Mouse (Mus musculus): ENCODE results near the gene Ivd. TPM values are rescaled to one million over a fixed set of nuclear protein-coding genes. Genes with fewer than 3 reads are reported as not detected.

The Ivd gene
- polyA plus RNA-seq (2012; rRNA removed), result 43.7 and 57.2 TPM in 2 replicates

GRCm38 (mm10) chr2:118861454-118862339, at the start of gene Ivd:
Gene Ivd, plus strand, starts transcription at chr2:118861954.

GRCm38 (mm10) chr2:118813981-118814836, 47.5 kb upstream of the Ivd start, which contains the start of gene Knstrn:
Gene Knstrn, plus strand, starts transcription at chr2:118814003.

GRCm38 (mm10) chr2:118899981-118900825, 38.4 kb downstream of the Ivd start, which contains the start of gene Bahd1:
Gene Bahd1, plus strand, starts transcription at chr2:118900377.

GRCm38 (mm10) chr2:118926361-118926997, 64.7 kb downstream of the Ivd start, which contains the start of gene Chst14:
Gene Chst14, plus strand, starts transcription at chr2:118926496.

Other genes with a start within 250 kb of the Ivd start
- 1.6 and 2.7 TPM in 2 replicates for gene Pak6, start 198.7 kb upstream of the Ivd start, polyA plus RNA-seq (2012; rRNA removed)
- 0.32 and 0.48 TPM in 2 replicates for gene Ankrd63, start 158.0 kb upstream of the Ivd start, polyA plus RNA-seq (2012; rRNA removed)
- 3.3 and 3.6 TPM in 2 replicates for gene Plcb2, start 133.5 kb upstream of the Ivd start, polyA plus RNA-seq (2012; rRNA removed)
- 22.1 and 26.4 TPM in 2 replicates for gene Inafm2, start 116.2 kb upstream of the Ivd start, polyA plus RNA-seq (2012; rRNA removed)
- gene Ccdc9b, start 99.3 kb upstream of the Ivd start, polyA plus RNA-seq (2012; rRNA removed), result 10.0 and 10.9 TPM in 2 replicates
- 11,514 and 14,950 TPM in 2 replicates for gene Phgr1, start 89.2 kb upstream of the Ivd start, polyA plus RNA-seq (2012; rRNA removed)
- 4.7 and 5.6 TPM in 2 replicates for gene Disp2, start 82.2 kb upstream of the Ivd start, polyA plus RNA-seq (2012; rRNA removed)
- 4.5 and 5.5 TPM in 2 replicates for gene Knstrn, start 48.0 kb upstream of the Ivd start, polyA plus RNA-seq (2012; rRNA removed)
- 27.5 and 31.1 TPM in 2 replicates for gene Bahd1, start 38.4 kb downstream of the Ivd start, polyA plus RNA-seq (2012; rRNA removed)
- gene Chst14, start 64.5 kb downstream of the Ivd start, polyA plus RNA-seq (2012; rRNA removed), result 7.2 and 7.6 TPM in 2 replicates
- gene Ccdc32, start 167.4 kb downstream of the Ivd start, polyA plus RNA-seq (2012; rRNA removed), result 12.2 and 16.1 TPM in 2 replicates
- 3.6 and 3.7 TPM in 2 replicates for gene Rpusd2, start 172.8 kb downstream of the Ivd start, polyA plus RNA-seq (2012; rRNA removed)
- gene Knl1, start 185.2 kb downstream of the Ivd start, polyA plus RNA-seq (2012; rRNA removed), result 0.27 and 0.31 TPM in 2 replicates